Mouse (Mus musculus) heart, postnatal 0 days (tissue): ENCODE results near the gene Plxna2.

Source experiments
- CTCF ChIP-seq: IDR thresholded peaks from 2 replicates; pipeline ENCODE4 v1.5.1; 2016; ENCODE audit warnings: antibody characterized with exemption, control low read depth, low read depth
- EP300 ChIP-seq: IDR thresholded peaks from 2 replicates; pipeline ENCODE4 v1.6.1; 2016; ENCODE audit warnings: antibody characterized with exemption, low read depth

GRCm38 (mm10) chr1:194852065-194852358, 234.0 kb downstream of the Plxna2 start:
- TF ChIP-seq EP300: no peak
- no peak for TF ChIP-seq CTCF
